Mouse (Mus musculus) neural tube, postnatal 0 days (tissue): Measurements from ENCODE around the gene Aadacl2. TPM values are rescaled to one million over a fixed set of nuclear protein-coding genes. Genes with fewer than 3 reads are reported as not detected.

Experiments
- polyA plus RNA-seq: library from polyadenylated mRNA; unstranded; fragments of >200 nt; fragmentation: Nextera tagmentation; extraction: Ambion mirVana; gene quantifications from 2 replicates; pipeline ENCODE4 v1.2.1, GENCODE M21; 2015

Aadacl2 gene
- not detected in 2 replicates for polyA plus RNA-seq

GRCm38 (mm10) chr3:60006443-60006842, at the start of gene Aadacl2:
Aadacl2 (plus strand) TSS chr3:60006743.

DNA sequence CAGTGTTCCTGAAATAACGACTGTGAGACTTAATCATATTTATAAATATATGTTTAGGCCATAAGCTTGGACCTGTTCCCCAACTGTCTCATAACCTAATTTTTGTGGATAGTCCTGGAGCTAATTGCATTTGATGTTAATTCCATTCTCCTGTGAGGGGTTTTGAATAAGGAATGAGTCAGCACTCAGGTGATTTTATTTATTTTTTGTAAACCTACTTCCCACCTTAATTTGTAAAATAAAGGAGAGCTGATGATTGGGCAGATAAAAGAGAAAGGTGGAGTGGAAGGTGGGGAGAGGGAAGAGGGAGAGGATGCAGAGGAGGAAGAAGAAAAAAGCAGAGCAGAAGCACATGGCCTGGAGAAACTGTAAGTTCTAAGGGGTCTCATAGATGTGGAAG, 18.9 kb downstream of the Aadacl2 start, which contains the start of gene Aadac:
Aadac (plus strand) TSS at position 301 of the 400 bp plus-strand sequence.

Other genes with a start within 250 kb of the Aadacl2 start
- not detected in 2 replicates for gene Gm8298, start 145.7 kb upstream of the Aadacl2 start, polyA plus RNA-seq
- not detected in 2 replicates for gene C130079G13Rik, start 81.5 kb upstream of the Aadacl2 start, polyA plus RNA-seq
- not detected in 2 replicates for gene Aadac, start 19.0 kb downstream of the Aadacl2 start, polyA plus RNA-seq
- 0.09 TPM in 1 of 2 replicates, not detected in the other for gene Sucnr1, start 75.1 kb downstream of the Aadacl2 start, polyA plus RNA-seq